Mouse (Mus musculus): ENCODE data around the gene Btnl10. TPM values are rescaled to one million over a fixed set of nuclear protein-coding genes. Genes with fewer than 3 reads are reported as not detected.

Gene Btnl10
- 0.10 and 0.30 TPM in 2 replicates for polyA plus RNA-seq (2015; fragmentation: Nextera tagmentation; extraction: Ambion mirVana)

DNA sequence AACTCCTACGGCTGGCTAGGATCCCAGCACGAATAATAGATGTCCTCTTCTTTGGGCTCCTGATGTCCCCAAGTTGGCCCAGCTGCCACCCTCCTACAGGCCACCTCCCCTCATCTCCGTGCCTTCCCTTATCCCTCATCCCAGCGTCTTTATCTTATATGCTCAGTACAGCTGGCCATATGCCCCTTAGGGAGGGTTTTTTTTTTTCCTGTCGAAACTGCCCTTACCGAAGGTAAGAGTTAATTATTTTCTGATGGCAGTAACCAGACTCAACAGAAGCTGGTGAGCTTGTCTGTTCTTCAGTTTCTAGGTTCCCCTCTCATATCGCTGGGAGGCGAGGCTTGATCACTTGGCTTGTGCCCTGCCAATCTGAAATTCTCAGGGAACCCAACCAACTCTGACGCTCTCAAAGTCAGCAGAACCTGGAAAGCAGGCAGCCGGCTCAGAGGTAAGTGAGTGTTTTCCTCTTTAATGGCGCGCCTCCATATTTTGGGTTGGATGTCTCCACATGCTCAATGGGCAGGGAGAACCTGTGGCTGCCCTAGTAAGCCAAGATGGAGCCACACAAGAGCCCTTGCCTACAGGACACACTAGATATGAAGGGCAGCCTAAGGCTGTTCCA, at the start of gene Btnl10:
Btnl10 (plus strand) TSS at position 164 of the 622 bp plus-strand sequence.
- Histone ChIP-seq H3K9me3 (replicated peaks) (no peaks in the 10 kb centered on the region), H3K4me1 (peaks cover 6% of the 10 kb centered on the region), H3K27ac (no peak within 1 kb of the TSS), H3K4me3 (replicated peaks) (no peak within 1 kb of the TSS), H3K36me3 (no peaks in the 10 kb centered on the region), H3K4me2 (no peak within 1 kb of the TSS), H3K9ac (no peak within 1 kb of the TSS), H3K27me3 (0 out of 2 replicates have a peak, but pooled peaks cover 5% of the 10 kb centered on the region)
- 81% methylated on average over 12 of the region's 12 CpGs for WGBS
- ATAC-seq (replicated peaks; ENCODE audit: low FRiP score) = no peak

DNA sequence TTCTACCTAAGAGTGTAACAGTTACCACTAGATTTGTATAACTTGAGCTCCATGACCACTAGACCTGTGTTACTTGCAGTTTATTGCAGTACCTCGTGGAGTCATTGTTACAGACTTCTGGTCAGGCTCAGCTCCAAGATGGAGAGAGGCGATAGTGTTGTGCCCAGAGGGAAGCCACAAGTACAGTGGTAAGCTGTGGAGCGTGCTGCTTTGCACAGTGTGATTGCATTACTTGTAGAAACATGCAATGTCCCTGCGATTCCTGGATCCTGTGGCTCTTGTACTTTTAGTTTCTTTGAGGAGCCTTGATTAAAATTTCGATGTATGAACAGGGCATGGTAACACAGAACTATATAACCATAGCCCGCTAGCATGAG, 49.8 kb upstream of the Btnl10 start:
- peak overlapping the region; percentile 77 for H3K4me3 ChIP-seq (replicated peaks)
- peak overlapping the region; percentile 88 for H3K27ac ChIP-seq
- H3K4me1 ChIP-seq = peaks cover 12% of the 10 kb centered on the region
- 73% methylated on average over 6 of the region's 6 CpGs for WGBS
- no peaks in the 10 kb centered on the region for H3K9me3 ChIP-seq (replicated peaks)
- peak overlapping the region; percentile 70 for H3K9ac ChIP-seq
- H3K36me3 ChIP-seq = peaks cover 26% of the 10 kb centered on the region
- peak overlapping the region; percentile 70 for H3K4me2 ChIP-seq
- no peak for ATAC-seq (replicated peaks; ENCODE audit: low FRiP score)
- no peaks in the 10 kb centered on the region for H3K27me3 ChIP-seq

DNA sequence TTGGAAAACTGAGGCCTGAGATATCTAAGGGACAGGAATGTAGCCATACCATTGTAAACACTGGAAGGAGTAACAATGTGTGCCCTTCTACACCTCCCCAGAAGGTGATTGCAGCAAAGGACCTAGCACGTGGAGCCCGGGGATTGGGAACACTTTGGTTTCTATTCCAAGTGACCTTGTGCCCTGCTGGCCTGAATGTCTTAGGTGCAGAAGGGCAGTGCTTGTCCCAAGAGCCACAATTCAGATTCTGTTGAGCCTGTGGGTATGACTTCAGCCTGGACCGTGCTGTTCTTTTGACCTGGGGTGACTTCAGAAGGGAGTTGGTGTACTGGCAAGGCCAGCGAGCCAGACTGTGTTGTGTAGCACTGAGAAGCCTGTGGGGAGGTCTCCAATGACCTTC, 46.7 kb upstream of the Btnl10 start:
- no peak overlapping the region for H3K27ac ChIP-seq
- H3K36me3 ChIP-seq = peaks cover 38% of the 10 kb centered on the region
- ATAC-seq (replicated peaks; ENCODE audit: low FRiP score) = no peak
- H3K4me3 ChIP-seq (replicated peaks) = no peak overlapping the region
- no peaks in the 10 kb centered on the region for H3K9me3 ChIP-seq (replicated peaks)
- H3K4me2 ChIP-seq = no peak overlapping the region
- H3K27me3 ChIP-seq = no peaks in the 10 kb centered on the region
- H3K9ac ChIP-seq = no peak overlapping the region
- 83% methylated on average over 4 of the region's 4 CpGs for WGBS
- peaks cover 12% of the 10 kb centered on the region for H3K4me1 ChIP-seq

DNA sequence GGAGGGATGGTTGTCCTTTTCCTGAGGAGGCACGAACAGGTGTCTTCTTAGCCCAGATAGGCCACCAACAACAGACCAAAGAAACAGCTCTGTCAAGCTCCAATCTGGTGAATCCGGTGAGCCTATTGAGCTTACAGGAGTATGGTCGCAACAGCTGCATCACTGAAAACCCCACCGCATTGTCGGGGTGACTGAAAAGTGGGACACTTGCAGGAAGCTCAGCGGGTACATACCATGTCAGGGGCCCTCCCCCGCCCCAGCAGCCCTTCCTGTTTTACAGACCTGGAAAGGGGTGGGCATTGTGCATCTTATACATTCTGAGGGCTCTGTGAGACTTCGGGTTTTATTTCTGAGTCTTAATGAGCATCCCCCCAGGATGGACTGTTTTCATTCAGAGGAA, 34.0 kb upstream of the Btnl10 start:
- peaks cover 50% of the 10 kb centered on the region for H3K36me3 ChIP-seq
- WGBS = 85% methylated on average over 8 of the region's 8 CpGs
- no peak for ATAC-seq (replicated peaks; ENCODE audit: low FRiP score)
- H3K9me3 ChIP-seq (replicated peaks) = no peaks in the 10 kb centered on the region
- no peaks in the 10 kb centered on the region for H3K27me3 ChIP-seq
- no peak overlapping the region for H3K27ac ChIP-seq
- no peak overlapping the region for H3K9ac ChIP-seq
- no peaks in the 10 kb centered on the region for H3K4me1 ChIP-seq
- H3K4me3 ChIP-seq (replicated peaks) = no peak overlapping the region
- H3K4me2 ChIP-seq = no peak overlapping the region

DNA sequence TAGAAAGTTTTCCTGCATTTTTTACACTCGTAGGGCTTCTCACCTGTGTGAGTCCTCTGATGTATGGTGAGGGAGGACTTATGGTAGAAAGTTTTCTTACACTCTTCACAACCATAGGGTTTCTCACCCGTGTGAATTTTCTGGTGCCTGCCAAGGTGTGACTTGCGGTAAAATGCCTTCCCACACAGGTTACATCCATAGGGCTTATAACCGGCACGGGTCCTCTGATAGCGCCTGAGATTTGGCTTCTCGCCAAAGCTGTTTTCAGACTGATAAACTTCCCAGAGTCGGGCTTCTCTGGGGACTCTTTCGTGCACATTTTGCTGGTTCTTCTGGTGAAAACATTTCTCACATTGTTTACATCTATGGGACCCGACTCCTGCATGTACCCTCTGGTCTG, 27.2 kb upstream of the Btnl10 start:
- Histone ChIP-seq H3K27me3 (no peaks in the 10 kb centered on the region), H3K4me1 (no peaks in the 10 kb centered on the region), H3K9ac (no peak overlapping the region), H3K4me2 (no peak overlapping the region), H3K9me3 (replicated peaks) (no peaks in the 10 kb centered on the region), H3K36me3 (peaks cover 70% of the 10 kb centered on the region), H3K4me3 (replicated peaks) (no peak overlapping the region), H3K27ac (no peak overlapping the region)
- WGBS = 92% methylated on average over 10 of the region's 10 CpGs
- no peak for ATAC-seq (replicated peaks; ENCODE audit: low FRiP score)

DNA sequence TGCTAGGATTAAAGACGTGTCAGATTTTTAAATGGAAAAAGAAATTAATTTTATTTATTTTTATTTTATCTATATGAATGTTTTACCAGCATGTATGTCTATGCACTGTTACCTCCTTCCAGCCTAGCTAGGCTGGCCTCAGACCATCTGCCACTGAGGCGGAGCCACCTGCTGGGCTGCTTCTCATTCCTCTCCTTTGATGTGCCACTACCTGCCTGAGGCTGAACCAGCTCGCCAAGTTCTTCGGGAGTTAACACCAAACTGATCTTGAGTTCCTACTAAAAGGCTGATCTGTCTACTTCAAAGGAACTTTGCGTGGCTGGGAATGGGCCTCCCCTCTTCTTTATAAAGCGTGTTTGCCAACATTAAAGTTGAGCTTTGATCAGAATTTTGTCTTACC, 23.3 kb upstream of the Btnl10 start:
- Histone ChIP-seq H3K4me2 (no peak overlapping the region), H3K4me3 (replicated peaks) (no peak overlapping the region), H3K27me3 (no peaks in the 10 kb centered on the region), H3K9me3 (replicated peaks) (no peaks in the 10 kb centered on the region), H3K9ac (no peak overlapping the region), H3K27ac (no peak overlapping the region), H3K4me1 (no peaks in the 10 kb centered on the region), H3K36me3 (peaks cover 89% of the 10 kb centered on the region)
- ATAC-seq (replicated peaks; ENCODE audit: low FRiP score) = no peak
- WGBS = 60% methylated on average over 6 of the region's 6 CpGs

DNA sequence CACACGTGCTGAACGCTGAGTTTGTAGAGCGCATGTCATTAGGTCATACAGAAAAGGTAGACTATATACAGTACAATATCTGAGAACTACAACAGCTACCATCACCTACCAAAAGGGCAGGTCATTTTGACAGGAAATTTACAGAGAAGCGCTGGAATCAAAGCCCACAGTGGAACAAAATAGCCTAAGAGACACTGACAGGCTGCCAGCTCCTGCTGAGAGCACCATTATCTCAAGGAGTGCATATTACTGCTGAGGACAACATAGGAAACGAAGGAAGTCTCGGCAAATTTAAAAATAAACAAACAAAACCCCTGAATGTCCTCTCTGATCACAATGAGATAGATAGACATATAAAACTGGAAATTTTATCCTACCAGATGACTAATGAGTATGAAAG, 20.2 kb upstream of the Btnl10 start:
- no peak for ATAC-seq (replicated peaks; ENCODE audit: low FRiP score)
- H3K4me2 ChIP-seq = no peak overlapping the region
- H3K27me3 ChIP-seq = no peaks in the 10 kb centered on the region
- no peak overlapping the region for H3K4me3 ChIP-seq (replicated peaks)
- peaks cover 5% of the 10 kb centered on the region; the same call in 1 of the 2 replicates for H3K4me1 ChIP-seq
- WGBS = 91% methylated on average over 6 of the region's 6 CpGs
- peaks cover 88% of the 10 kb centered on the region for H3K36me3 ChIP-seq
- H3K9me3 ChIP-seq (replicated peaks) = no peaks in the 10 kb centered on the region
- no peak overlapping the region for H3K9ac ChIP-seq
- no peak overlapping the region for H3K27ac ChIP-seq

DNA sequence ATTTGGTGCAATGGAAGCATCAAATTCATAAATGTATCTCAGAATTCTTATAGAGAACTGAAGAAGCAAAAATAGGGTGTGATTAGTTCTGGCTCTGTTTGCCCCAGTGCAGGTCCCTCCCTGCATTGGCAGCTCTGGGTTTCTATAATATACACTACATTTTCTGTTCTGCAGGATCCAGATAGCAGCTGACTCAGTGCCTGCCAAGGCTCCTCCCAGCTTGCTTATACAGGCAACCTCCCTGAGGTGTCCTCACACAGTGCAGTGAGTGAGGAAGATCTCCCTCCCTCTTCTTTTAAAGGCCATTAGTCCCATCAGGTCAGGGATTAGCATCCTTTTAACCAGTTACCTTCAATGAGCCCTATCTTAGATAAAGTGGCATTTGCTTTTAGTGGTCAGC, 16.6 kb upstream of the Btnl10 start:
- Histone ChIP-seq H3K4me1 (peaks cover 16% of the 10 kb centered on the region; the same call in 1 of the 2 replicates), H3K4me3 (replicated peaks) (no peak overlapping the region), H3K4me2 (no peak overlapping the region), H3K36me3 (peaks cover 57% of the 10 kb centered on the region), H3K27me3 (no peaks in the 10 kb centered on the region), H3K9me3 (replicated peaks) (no peaks in the 10 kb centered on the region), H3K9ac (no peak overlapping the region), H3K27ac (no peak overlapping the region)
- no peak for ATAC-seq (replicated peaks; ENCODE audit: low FRiP score)

DNA sequence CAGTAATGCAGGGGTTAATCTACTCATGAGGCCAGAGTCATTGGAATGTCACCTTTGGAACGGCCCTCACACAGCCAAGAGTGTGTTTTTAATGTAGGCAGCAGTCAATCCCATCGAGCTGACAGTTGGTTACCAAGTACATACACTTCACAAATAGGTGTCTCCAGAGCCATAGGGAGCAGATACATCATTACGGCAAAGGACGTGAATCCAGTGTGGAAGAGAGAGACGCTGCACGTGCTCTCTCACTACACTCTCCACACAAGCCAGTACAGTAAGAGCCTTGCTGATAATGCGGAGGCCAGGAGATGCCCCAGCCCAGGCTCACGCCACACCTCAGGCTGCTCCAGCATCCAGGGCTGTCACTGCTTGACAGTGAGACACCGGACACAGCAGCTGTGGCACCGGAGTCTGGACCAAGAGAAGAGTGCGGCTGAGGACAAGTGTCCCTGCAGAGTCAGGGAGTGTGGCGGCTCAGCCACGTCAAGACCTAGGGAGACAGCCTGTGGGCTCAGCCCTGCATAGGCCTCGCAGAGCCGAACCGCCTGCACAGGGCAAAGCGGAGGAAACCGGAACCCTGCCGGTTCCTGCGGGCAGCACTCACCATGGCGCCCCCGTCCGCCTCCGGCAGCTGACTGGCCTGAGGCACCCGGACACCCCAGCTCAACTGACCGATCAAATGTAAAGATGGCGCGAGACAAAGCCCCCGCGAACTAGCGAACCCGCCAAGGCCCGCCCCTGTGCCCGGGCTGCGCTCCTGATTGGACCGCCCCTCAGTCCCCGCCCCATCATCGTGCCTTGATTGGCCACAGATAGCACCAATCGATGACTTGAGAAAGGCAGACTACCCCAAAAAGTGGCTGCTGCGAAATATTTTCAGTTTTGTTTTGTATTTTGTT, 13.9 kb upstream of the Btnl10 start, which contains the start of gene Zfp39:
Zfp39 (minus strand) TSS at position 715 of the 899 bp plus-strand sequence.
- WGBS = 0% methylated on average over 40 of the region's 40 CpGs

DNA sequence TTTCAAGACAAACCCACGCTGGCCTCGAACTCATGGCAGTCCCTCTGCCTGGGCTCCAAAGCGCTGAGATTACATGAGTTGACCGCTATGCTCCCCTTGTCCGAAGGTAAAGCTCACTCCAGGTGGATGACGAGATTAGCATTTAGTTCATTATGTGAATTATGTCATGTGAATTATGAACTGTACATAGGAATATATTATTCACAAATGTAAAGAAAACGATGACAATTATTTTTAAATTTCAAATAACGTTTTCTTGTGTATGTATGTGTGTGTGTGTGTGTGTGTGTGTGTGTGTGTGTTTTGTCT, 13.3 kb upstream of the Btnl10 start:
- Histone ChIP-seq H3K9me3 (replicated peaks) (no peaks in the 10 kb centered on the region), H3K4me3 (replicated peaks) (peak overlapping the region; percentile 80), H3K36me3 (peaks cover 29% of the 10 kb centered on the region), H3K27ac (peak overlapping the region; percentile 93), H3K4me2 (peak overlapping the region; percentile 86), H3K27me3 (no peaks in the 10 kb centered on the region), H3K9ac (peak overlapping the region; percentile 88), H3K4me1 (peaks cover 16% of the 10 kb centered on the region; the same call in 1 of the 2 replicates)
- 3% methylated on average over 8 of the region's 8 CpGs for WGBS
- peak; percentile 13 for ATAC-seq (replicated peaks; ENCODE audit: low FRiP score)

More for the DNA sequence above, 13.9 kb upstream of the Btnl10 start, which contains the start of gene Zfp39:
- peak; percentile 96 for ATAC-seq (replicated peaks; ENCODE audit: low FRiP score)
- H3K27ac ChIP-seq = peak within 1 kb of the TSS; percentile 93
- peak within 1 kb of the TSS; percentile 88 for H3K9ac ChIP-seq
- H3K9me3 ChIP-seq (replicated peaks) = no peaks in the 10 kb centered on the region
- no peaks in the 10 kb centered on the region for H3K27me3 ChIP-seq
- H3K36me3 ChIP-seq = peaks cover 35% of the 10 kb centered on the region
- H3K4me3 ChIP-seq (replicated peaks) = peak within 1 kb of the TSS; percentile 80
- H3K4me2 ChIP-seq = peak within 1 kb of the TSS; percentile 86
- H3K4me1 ChIP-seq = peaks cover 16% of the 10 kb centered on the region; the same call in 1 of the 2 replicates

DNA sequence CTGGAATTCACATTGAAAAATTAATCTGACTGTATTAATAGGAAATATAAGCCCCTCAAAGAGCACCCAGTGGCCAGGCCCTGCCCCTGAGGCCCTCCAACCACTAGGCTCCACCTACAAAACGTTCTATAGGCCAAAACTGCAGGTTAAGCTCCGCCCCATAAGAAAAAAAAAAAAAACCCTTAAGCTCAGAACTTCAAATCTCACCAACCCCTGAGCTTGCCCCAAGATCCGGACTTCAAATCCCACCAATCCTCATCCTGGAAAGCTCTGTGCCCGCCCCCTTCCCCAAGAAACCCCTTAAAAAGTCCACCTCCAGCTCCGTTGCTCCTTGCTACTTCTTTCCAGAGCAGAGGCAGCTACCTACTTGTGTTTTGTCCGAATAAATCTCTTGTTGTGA, 12.9 kb upstream of the Btnl10 start:
- H3K36me3 ChIP-seq = peaks cover 26% of the 10 kb centered on the region
- peaks cover 16% of the 10 kb centered on the region; the same call in 1 of the 2 replicates for H3K4me1 ChIP-seq
- H3K4me3 ChIP-seq (replicated peaks) = no peak overlapping the region; the same call in 1 of the 2 replicates
- no peaks in the 10 kb centered on the region for H3K27me3 ChIP-seq
- H3K27ac ChIP-seq = no peak overlapping the region
- no peak overlapping the region for H3K9ac ChIP-seq
- WGBS = 49% methylated on average over 6 of the region's 6 CpGs
- H3K4me2 ChIP-seq = peak overlapping the region; percentile 86
- ATAC-seq (replicated peaks; ENCODE audit: low FRiP score) = no peak
- H3K9me3 ChIP-seq (replicated peaks) = no peaks in the 10 kb centered on the region

DNA sequence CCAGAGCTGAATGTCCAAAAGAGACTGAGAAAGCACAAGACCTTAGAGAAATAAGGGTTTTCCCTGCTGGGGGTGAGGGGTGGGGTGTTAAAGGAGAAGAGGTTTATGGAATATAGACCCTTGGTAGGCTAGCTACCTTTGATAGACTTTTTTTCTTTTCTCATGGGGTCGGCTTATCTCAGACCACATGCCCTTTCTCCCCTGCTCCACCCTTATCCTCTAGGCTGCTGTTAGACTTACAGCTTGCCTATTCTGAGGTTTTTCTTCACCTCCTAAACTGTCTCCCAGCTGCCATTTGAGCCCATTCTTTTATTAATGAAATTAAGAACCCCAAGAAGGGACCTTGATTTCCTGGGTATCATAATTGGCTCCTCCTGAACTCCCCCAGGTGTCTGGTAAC, 3.9 kb upstream of the Btnl10 start:
- Histone ChIP-seq H3K36me3 (no peaks in the 10 kb centered on the region), H3K9ac (no peak overlapping the region), H3K27ac (no peak overlapping the region), H3K4me2 (no peak overlapping the region), H3K9me3 (replicated peaks) (no peaks in the 10 kb centered on the region), H3K27me3 (0 out of 2 replicates have a peak, but pooled peaks cover 5% of the 10 kb centered on the region), H3K4me3 (replicated peaks) (no peak overlapping the region), H3K4me1 (peaks cover 6% of the 10 kb centered on the region)
- ATAC-seq (replicated peaks; ENCODE audit: low FRiP score) = no peak
- WGBS = 92% methylated on average over 1 of the region's 1 CpGs
